Mouse (Mus musculus) embryonic facial prominence, embryonic 11.5 days (tissue): ENCODE measurements at regions not wholly inside any gene's neighbourhood (a gene's known extent, or its start where the extent isn't known, plus 50 kb on each side); places are given as distances from the start of the nearest gene placed in this dataset.

ENCODE experiments used
- ATAC-seq: fragments of 200-750 bp; cut with Nextera tagmentation; replicated peaks from 2 replicates; pipeline ENCODE4 v1.8.0; 2017; ENCODE audit warnings: low read depth; ENCODE audit not compliant: insufficient number of reproducible peaks, low FRiP score, low TSS enrichment
- DNase-seq: peaks from one replicate; pipeline ENCODE4 v3.0.0-alpha.2; 2015; ENCODE audit warnings: low spot score
- H3K27ac ChIP-seq: fragments of 300-500 bp; sonication (generic); replicated peaks from 2 replicates; pipeline ENCODE4 v1.5.1; 2014; ENCODE audit warnings: mild to moderate bottlenecking, low read depth, low read length, control low read depth
- H3K27me3 ChIP-seq: fragments of 300-500 bp; sonication (generic); 2 replicates; pipeline ENCODE4 v1.6.1; 2014; ENCODE audit warnings: mild to moderate bottlenecking, low read length, moderate library complexity, mixed read lengths; ENCODE audit not compliant: control insufficient read depth, insufficient read depth
- H3K36me3 ChIP-seq: fragments of 300-500 bp; sonication (generic); replicated peaks from 2 replicates; pipeline ENCODE4 v1.6.1; 2014; ENCODE audit warnings: low read depth, mild to moderate bottlenecking, low read length, moderate library complexity, mixed read lengths; ENCODE audit not compliant: control insufficient read depth, insufficient read depth
- H3K4me1 ChIP-seq: fragments of 300-500 bp; sonication (generic); 2 replicates; pipeline ENCODE4 v1.6.1; 2014; ENCODE audit warnings: low read length, mixed read lengths; ENCODE audit not compliant: control insufficient read depth, insufficient read depth
- H3K4me2 ChIP-seq: fragments of 300-500 bp; sonication (generic); 2 replicates; pipeline ENCODE4 v1.6.1; 2014; ENCODE audit warnings: low read depth, mild to moderate bottlenecking, control low read depth, low read length, moderate library complexity
- H3K4me3 ChIP-seq: fragments of 300-500 bp; sonication (generic); 2 replicates; pipeline ENCODE4 v1.5.1; 2014; ENCODE audit warnings: low read depth, low read length, control low read depth
- H3K9ac ChIP-seq: fragments of 300-500 bp; sonication (generic); replicated peaks from 2 replicates; pipeline ENCODE4 v1.6.1; 2014; ENCODE audit warnings: mild to moderate bottlenecking, control low read depth, low read length
- H3K9me3 ChIP-seq: fragments of 300-500 bp; sonication (generic); replicated peaks from 2 replicates; pipeline ENCODE4 v1.6.1; 2016; ENCODE audit warnings: mild to moderate bottlenecking, low read length, inconsistent platforms, mixed read lengths; ENCODE audit not compliant: control insufficient read depth
- WGBS: fragments of 180-500 bp; shearing (Covaris S2); extraction: QIAGEN DNeasy Blood & Tissue Kit; methylation state at CpG from one replicate; pipeline ENCODE4 v1.1.7; 2014; 5-methylcytosine and 5-hydroxymethylcytosine counted together

GRCm38 (mm10) chr9:113157474-113158076 lies 550.5 kb downstream of the Pdcd6ip start:
- DNase-seq (peak; percentile 59), ATAC-seq (0 out of 2 replicates have a peak, but pooled peaks have one; percentile 75)
- 62% methylated on average over 17 of the region's 17 CpGs for WGBS

GRCm38 (mm10) chr9:113156707-113157106 lies 551.4 kb downstream of the Pdcd6ip start:
- 73% methylated on average over 3 of the region's 3 CpGs for WGBS
- H3K9ac ChIP-seq: no peak overlapping the region

More at GRCm38 (mm10) chr9:113157474-113158076, 550.5 kb downstream of the Pdcd6ip start:
- no peaks in the 10 kb centered on the region for H3K4me1 ChIP-seq
- no peak overlapping the region for H3K9ac ChIP-seq
- no peaks in the 10 kb centered on the region for H3K9me3 ChIP-seq
- H3K4me2 ChIP-seq: no peak overlapping the region
- no peak overlapping the region for H3K4me3 ChIP-seq
- no peaks in the 10 kb centered on the region for H3K27me3 ChIP-seq
- H3K36me3 ChIP-seq: no peaks in the 10 kb centered on the region
- H3K27ac ChIP-seq: no peak overlapping the region

GRCm38 (mm10) chr9:113149084-113149483 lies 559.0 kb downstream of the Pdcd6ip start:
- 49% methylated on average over 5 of the region's 5 CpGs for WGBS
- Histone ChIP-seq H3K4me3 (no peak overlapping the region), H3K9ac (no peak overlapping the region), H3K4me1 (no peaks in the 10 kb centered on the region), H3K9me3 (no peaks in the 10 kb centered on the region), H3K27me3 (no peaks in the 10 kb centered on the region), H3K4me2 (no peak overlapping the region), H3K36me3 (no peaks in the 10 kb centered on the region), H3K27ac (no peak overlapping the region)
- ATAC-seq (no peak), DNase-seq (no peak)

More at GRCm38 (mm10) chr9:113156707-113157106, 551.4 kb downstream of the Pdcd6ip start:
- ATAC-seq (no peak), DNase-seq (peak; percentile 23)
- Histone ChIP-seq H3K4me3 (no peak overlapping the region), H3K4me1 (no peaks in the 10 kb centered on the region), H3K27me3 (no peaks in the 10 kb centered on the region), H3K36me3 (no peaks in the 10 kb centered on the region), H3K4me2 (no peak overlapping the region), H3K27ac (no peak overlapping the region), H3K9me3 (no peaks in the 10 kb centered on the region)

GRCm38 (mm10) chr9:113146571-113146970 lies 561.5 kb downstream of the Pdcd6ip start:
- ATAC-seq (no peak), DNase-seq (no peak)
- Histone ChIP-seq H3K9ac (no peak overlapping the region), H3K4me3 (no peak overlapping the region), H3K36me3 (no peaks in the 10 kb centered on the region), H3K4me1 (no peaks in the 10 kb centered on the region), H3K27ac (no peak overlapping the region), H3K27me3 (no peaks in the 10 kb centered on the region), H3K4me2 (no peak overlapping the region), H3K9me3 (no peaks in the 10 kb centered on the region)
- 86% methylated on average over 2 of the region's 2 CpGs for WGBS

GRCm38 (mm10) chr9:113145036-113145435 lies 563.0 kb downstream of the Pdcd6ip start:
- Histone ChIP-seq H3K9me3 (no peaks in the 10 kb centered on the region), H3K27me3 (no peaks in the 10 kb centered on the region), H3K9ac (no peak overlapping the region), H3K4me2 (no peak overlapping the region), H3K4me3 (no peak overlapping the region), H3K27ac (no peak overlapping the region), H3K36me3 (no peaks in the 10 kb centered on the region), H3K4me1 (no peaks in the 10 kb centered on the region)
- DNase-seq (no peak), ATAC-seq (no peak)
- 69% methylated on average over 2 of the region's 2 CpGs for WGBS

GRCm38 (mm10) chr9:113134611-113135010 lies 573.4 kb downstream of the Pdcd6ip start:
- Histone ChIP-seq H3K9ac (no peak overlapping the region), H3K9me3 (no peaks in the 10 kb centered on the region), H3K27me3 (no peaks in the 10 kb centered on the region), H3K4me3 (no peak overlapping the region), H3K36me3 (no peaks in the 10 kb centered on the region), H3K27ac (no peak overlapping the region), H3K4me1 (no peaks in the 10 kb centered on the region), H3K4me2 (no peak overlapping the region)
- 83% methylated on average over 3 of the region's 3 CpGs for WGBS
- DNase-seq: no peak
- ATAC-seq: no peak

- H3K27me3 ChIP-seq: no peaks in the 10 kb centered on the region
- H3K9ac ChIP-seq: no peak overlapping the region
- WGBS: 70% methylated on average over 7 of the region's 7 CpGs
- no peaks in the 10 kb centered on the region for H3K9me3 ChIP-seq
- H3K4me3 ChIP-seq: no peak overlapping the region
- H3K36me3 ChIP-seq: no peaks in the 10 kb centered on the region
- no peaks in the 10 kb centered on the region for H3K4me1 ChIP-seq
- DNase-seq: no peak
- H3K27ac ChIP-seq: no peak overlapping the region
- ATAC-seq: no peak
- no peak overlapping the region for H3K4me2 ChIP-seq
Measured at GRCm38 (mm10) chr9:113123004-113123692, 584.9 kb downstream of the Pdcd6ip start.

- H3K9ac ChIP-seq: no peak overlapping the region
- H3K27me3 ChIP-seq: no peaks in the 10 kb centered on the region
- no peaks in the 10 kb centered on the region for H3K36me3 ChIP-seq
- no peaks in the 10 kb centered on the region for H3K9me3 ChIP-seq
- no peak overlapping the region for H3K4me3 ChIP-seq
- H3K27ac ChIP-seq: no peak overlapping the region
- 65% methylated on average over 3 of the region's 3 CpGs for WGBS
- no peak overlapping the region for H3K4me2 ChIP-seq
- no peaks in the 10 kb centered on the region for H3K4me1 ChIP-seq
- ATAC-seq: no peak
- no peak for DNase-seq
Measured at GRCm38 (mm10) chr9:113122253-113122749, 585.8 kb downstream of the Pdcd6ip start.
